ENCODE assay signal across 18 mouse cellular contexts in genomic region chr10:84768766-84769165, GRCm38 (mm10). TPM values are rescaled to one million over a fixed set of nuclear protein-coding genes. Genes with fewer than 3 reads are reported as not detected.
DNase-seq lines count a peak whose midpoint lies in the region; ATAC-seq lines count a peak whose summit lies in the region.
"Had no signal": no experiment of that assay in that cellular context is flagged by ENCODE, and none has a peak within 500 bp of the region (broad histone marks: within the 10 kb centered on the region; RNA-seq: fewer than 3 reads in every experiment).

No protein-coding gene starts in this region.

- peak; percentile 93 for ATAC-seq in inflammation-experienced regulatory T-cells, adult 6 months
- ATAC-seq in frontal cortex, adult (ENCODE audit: low TSS enrichment): no peak
- ATAC-seq: forebrain, embryonic 15.5 days; intestine, postnatal 0 days had no signal

- no peaks in the 10 kb centered on the region for H3K36me3 ChIP-seq in splenic B cell, adult 2 months (ENCODE audit: control insufficient read depth, insufficient read depth, low read length, poor library complexity, severe bottlenecking)
- H3K36me3 ChIP-seq: embryonic facial prominence, embryonic 12.5 days; forebrain, embryonic 15.5 days; heart, embryonic 12.5 days had no signal

- peak; percentile 46 for DNase-seq in CD4-positive, CD25-positive, alpha-beta regulatory T cell, adult 2 months (ENCODE audit: low read depth, low spot score)
- DNase-seq in CD8-positive naive resting alpha-beta T cell, adult 2 months (ENCODE audit: low read depth in 2 of 2, low spot score in 2 of 2): peak; percentile 16 to 41
- DNase-seq in splenic B cell, adult 2 months (ENCODE audit: low read depth, low spot score): peak; percentile 36
- no peak for DNase-seq in adrenal gland, adult 18-20 months (ENCODE audit: low spot score in 2 of 2)
- DNase-seq in left cerebral cortex, adult 9 months (ENCODE audit: low spot score in 2 of 2): no peak
- DNase-seq: adrenal gland, postnatal 25 days; cerebellum, adult 2 months; cerebellum, postnatal 14 days; embryo, embryonic 11 days; gastrocnemius, postnatal 14 days; heart, adult 2 months had no signal

- no peaks in the 10 kb centered on the region; the same call in 1 of the 2 replicates for H3K27me3 ChIP-seq in splenic B cell, adult 2 months (ENCODE audit: control insufficient read depth, insufficient read depth, low read length, poor library complexity, severe bottlenecking)
- H3K27me3 ChIP-seq: forebrain, embryonic 15.5 days had no signal

RNA-seq across cellular contexts. Expression of gene Rfx4, which starts 12.9 kb away (rescaled TPM):
- polyA plus RNA-seq in inflammation-experienced regulatory T-cells, adult 6 months (2017; shearing (Covaris generic)): under 1 TPM in 1 of 3 experiments, not detected in 2; 0.18 TPM
- under 1 TPM in 1 of 2 experiments, not detected in 1; 0.16 TPM for total RNA-seq in adrenal gland, adult 18-20 months (2021)
- total RNA-seq: adrenal gland, postnatal 25 days; common myeloid progenitor, adult 5-6 weeks had no signal
- polyA plus RNA-seq: heart, adult 2 months; intestine, postnatal 0 days had no signal

Comparison
In these comparisons a context has a peak if more than half of its experiments do, and no peak if none do; other contexts are left out.
1. DNase-seq: peak in CD4-positive, CD25-positive, alpha-beta regulatory T cell, adult 2 months (single experiment), CD8-positive naive resting alpha-beta T cell, adult 2 months (2 of 2) and splenic B cell, adult 2 months (single experiment); none in adrenal gland, adult 18-20 months (0 of 2) and left cerebral cortex, adult 9 months (0 of 2).